Mouse (Mus musculus) ES-Bruce4 (cell line): ENCODE data around the gene Izumo2.

Experiments
- EP300 ChIP-seq: IDR thresholded peaks from 2 replicates; pipeline ENCODE4 v1.6.1; 2011; ENCODE audit warnings: low read depth, low read length; ENCODE audit not compliant: insufficient read depth
- POLR2A ChIP-seq: IDR thresholded peaks from one replicate; pipeline ENCODE4 v1.8.1; 2011; ENCODE audit warnings: low read length; ENCODE audit not compliant: insufficient read depth

- no peak for TF ChIP-seq POLR2A
- no peak for TF ChIP-seq EP300
Measured at GRCm38 (mm10) chr7:44693427-44694175, 14.9 kb upstream of the Izumo2 start.
